Mouse (Mus musculus) kidney, postnatal 14 days (tissue): ENCODE results near the gene Atp6v0c.
A peak's percentile ranks its signal among the peaks of the same experiment; 100 is the strongest.

ENCODE experiments used
- DNase-seq: peaks from one replicate; pipeline ENCODE4 v3.0.0; 2022; ENCODE audit warnings: mixed read lengths

The Atp6v0c gene

GRCm38 (mm10) chr17:24169317-24170065, at the start of gene Atp6v0c:
Gene Atp6v0c (minus strand): TSS chr17:24169702.
- peak; percentile 97 for DNase-seq

- DNase-seq, result no peak
These were observed 47.3 kb upstream of the Atp6v0c start for GRCm38 (mm10) chr17:24216836-24217235.

- DNase-seq, result no peak
These were observed 43.7 kb upstream of the Atp6v0c start for GRCm38 (mm10) chr17:24213186-24213585.

- DNase-seq, result no peak
These were observed 43.0 kb upstream of the Atp6v0c start for GRCm38 (mm10) chr17:24212441-24213018.

- DNase-seq, result peak; percentile 55
These were observed 42.3 kb upstream of the Atp6v0c start for GRCm38 (mm10) chr17:24211631-24212440.

- DNase-seq, result no peak
These were observed 41.1 kb upstream of the Atp6v0c start for GRCm38 (mm10) chr17:24210591-24210990.

- DNase-seq, result no peak
These were observed 40.4 kb upstream of the Atp6v0c start for GRCm38 (mm10) chr17:24209916-24210240.

GRCm38 (mm10) chr17:24209043-24209915, 39.8 kb upstream of the Atp6v0c start, which contains the start of gene Ntn3:
Gene Ntn3 (minus strand): TSS chr17:24209531.
- peak; percentile 56 for DNase-seq

GRCm38 (mm10) chr17:24208641-24209042, 39.1 kb upstream of the Atp6v0c start:
- peak; percentile 47 for DNase-seq

GRCm38 (mm10) chr17:24207768-24208640, 38.5 kb upstream of the Atp6v0c start:
- no peak for DNase-seq

- peak; percentile 66 for DNase-seq
These were observed 37.2 kb upstream of the Atp6v0c start for GRCm38 (mm10) chr17:24206451-24207351.

- DNase-seq, result peak; percentile 64
These were observed 36.4 kb upstream of the Atp6v0c start for GRCm38 (mm10) chr17:24205908-24206361.

GRCm38 (mm10) chr17:24205284-24205888, 35.9 kb upstream of the Atp6v0c start, which contains the start of gene Tbc1d24:
Gene Tbc1d24 (minus strand): TSS chr17:24205562.
- DNase-seq, result peak; percentile 96

- DNase-seq, result no peak
These were observed 35.3 kb upstream of the Atp6v0c start for GRCm38 (mm10) chr17:24204846-24205245.

GRCm38 (mm10) chr17:24203611-24204534, 34.4 kb upstream of the Atp6v0c start:
- no peak for DNase-seq

- DNase-seq, result no peak
These were observed 33.6 kb upstream of the Atp6v0c start for GRCm38 (mm10) chr17:24203068-24203467.

GRCm38 (mm10) chr17:24201092-24201491, 31.6 kb upstream of the Atp6v0c start:
- no peak for DNase-seq

- no peak for DNase-seq
These were observed 30.2 kb upstream of the Atp6v0c start for GRCm38 (mm10) chr17:24199741-24200140.

- no peak for DNase-seq
These were observed 29.8 kb upstream of the Atp6v0c start for GRCm38 (mm10) chr17:24199252-24199651.
